Mouse (Mus musculus): ENCODE measurements at regions not wholly inside any gene's neighbourhood (a gene's known extent, or its start where the extent isn't known, plus 50 kb on each side); places are given as distances from the start of the nearest gene placed in this dataset.

DNA sequence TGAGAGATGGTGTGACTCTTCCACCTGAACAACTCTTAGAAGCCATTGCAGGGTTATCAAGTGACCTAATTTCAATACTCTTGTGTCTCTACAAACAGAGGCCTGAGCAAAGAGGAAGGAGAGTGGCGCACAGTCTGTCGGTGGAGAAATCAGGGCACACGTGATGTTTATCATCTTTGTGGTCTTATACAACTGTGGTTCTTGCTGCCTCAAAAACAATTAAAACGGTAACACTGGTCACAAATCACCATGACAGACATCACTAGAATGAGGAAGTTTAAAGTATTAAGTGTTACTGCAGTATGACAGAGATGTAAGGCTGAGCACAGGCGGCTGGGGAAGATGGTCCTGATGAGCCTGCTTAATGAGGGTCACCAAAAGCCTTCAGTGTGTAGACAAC, 73.6 kb downstream of the Sdc1 start:
- Histone ChIP-seq H3K36me3 (ENCODE audit: control insufficient read depth, insufficient read depth) (no peaks in the 10 kb centered on the region), H3ac (ENCODE audit: control insufficient read depth, insufficient read length) (no peak overlapping the region), H3K4me2 (ENCODE audit: low read depth) (no peak overlapping the region), H3K79me2 (ENCODE audit: control insufficient read depth, insufficient read depth) (no peaks in the 10 kb centered on the region), H3K4me3 (no peak overlapping the region), H3K27me3 (ENCODE audit: control insufficient read depth, insufficient read depth, insufficient read length) (no peaks in the 10 kb centered on the region)
- TF ChIP-seq MYOD1 (IDR thresholded peaks at IDR 0.05; ENCODE audit: control insufficient read depth in 1 of 3, insufficient read length in 2 of 3, low read depth in 2 of 3) (no peak), CEBPB (IDR thresholded peaks at IDR 0.05; ENCODE audit: insufficient read depth, poor library complexity, severe bottlenecking) (no peak), MYOG (IDR thresholded peaks at IDR 0.05; ENCODE audit: control insufficient read depth in 1 of 3, insufficient read depth in 1 of 3, insufficient read length in 2 of 3, low read depth in 2 of 3) (no peak), POLR2AphosphoS2 (IDR thresholded peaks at IDR 0.05; ENCODE audit: insufficient read length, low read depth) (no peak), REST (IDR thresholded peaks at IDR 0.05; ENCODE audit: insufficient read depth, insufficient read length) (no peak), SRF (IDR thresholded peaks at IDR 0.05; ENCODE audit: control insufficient read depth, insufficient read length, low read depth) (no peak), E2F4 (IDR thresholded peaks at IDR 0.05; ENCODE audit: insufficient read depth) (no peak), USF1 (IDR thresholded peaks at IDR 0.05; ENCODE audit: low read depth) (no peak), TCF3 (IDR thresholded peaks at IDR 0.05; ENCODE audit: insufficient read length, low read depth) (no peak), POLR2A (IDR thresholded peaks at IDR 0.05; ENCODE audit: insufficient read length, low read depth) (no peak), TCF12 (IDR thresholded peaks at IDR 0.05; ENCODE audit: insufficient read depth, poor library complexity, severe bottlenecking) (no peak)

DNA sequence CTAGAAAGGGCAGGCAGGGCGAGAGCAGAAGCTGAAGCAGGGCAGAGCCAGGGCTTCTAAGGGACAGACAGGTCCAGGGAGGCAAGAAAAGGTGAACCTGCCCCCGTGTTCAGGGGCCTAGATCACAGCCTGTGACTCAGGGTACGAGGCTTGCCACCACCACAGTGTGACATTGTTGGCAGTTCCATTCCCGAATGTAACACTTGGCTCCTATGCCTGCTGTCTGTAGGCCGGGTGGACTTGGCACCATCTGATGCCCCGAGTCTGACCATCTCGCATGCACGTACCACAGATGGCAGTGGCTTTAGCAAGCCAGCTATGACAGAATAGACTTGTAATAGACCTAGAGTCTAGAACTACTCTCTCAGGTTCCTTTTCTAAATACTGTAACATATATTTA, 74.3 kb downstream of the Sdc1 start:
- no peaks in the 10 kb centered on the region for H3K27me3 ChIP-seq (ENCODE audit: control insufficient read depth, insufficient read depth, insufficient read length)
- TF ChIP-seq REST (IDR thresholded peaks at IDR 0.05; ENCODE audit: insufficient read depth, insufficient read length) (no peak), USF1 (IDR thresholded peaks at IDR 0.05; ENCODE audit: low read depth) (no peak), SRF (IDR thresholded peaks at IDR 0.05; ENCODE audit: control insufficient read depth, insufficient read length, low read depth) (no peak), MYOG (IDR thresholded peaks at IDR 0.05; ENCODE audit: control insufficient read depth in 1 of 3, insufficient read depth in 1 of 3, insufficient read length in 2 of 3, low read depth in 2 of 3) (no peak), TCF3 (IDR thresholded peaks at IDR 0.05; ENCODE audit: insufficient read length, low read depth) (no peak), POLR2A (IDR thresholded peaks at IDR 0.05; ENCODE audit: insufficient read length, low read depth) (no peak), MAX (IDR thresholded peaks at IDR 0.05; ENCODE audit: low read depth) (no peak), E2F4 (IDR thresholded peaks at IDR 0.05; ENCODE audit: insufficient read depth) (no peak)
- no peak overlapping the region for H3K4me2 ChIP-seq (ENCODE audit: low read depth)
- no peaks in the 10 kb centered on the region for H3K79me2 ChIP-seq (ENCODE audit: control insufficient read depth, insufficient read depth)
- no peak overlapping the region for H3ac ChIP-seq (ENCODE audit: control insufficient read depth, insufficient read length)
- H3K36me3 ChIP-seq (ENCODE audit: control insufficient read depth, insufficient read depth): no peaks in the 10 kb centered on the region
- H3K4me3 ChIP-seq: no peak overlapping the region

GRCm38 (mm10) chr12:8846425-8847226, 74.8 kb upstream of the Laptm4a start:
- no peak overlapping the region for H3K4me2 ChIP-seq (ENCODE audit: low read depth)

DNA sequence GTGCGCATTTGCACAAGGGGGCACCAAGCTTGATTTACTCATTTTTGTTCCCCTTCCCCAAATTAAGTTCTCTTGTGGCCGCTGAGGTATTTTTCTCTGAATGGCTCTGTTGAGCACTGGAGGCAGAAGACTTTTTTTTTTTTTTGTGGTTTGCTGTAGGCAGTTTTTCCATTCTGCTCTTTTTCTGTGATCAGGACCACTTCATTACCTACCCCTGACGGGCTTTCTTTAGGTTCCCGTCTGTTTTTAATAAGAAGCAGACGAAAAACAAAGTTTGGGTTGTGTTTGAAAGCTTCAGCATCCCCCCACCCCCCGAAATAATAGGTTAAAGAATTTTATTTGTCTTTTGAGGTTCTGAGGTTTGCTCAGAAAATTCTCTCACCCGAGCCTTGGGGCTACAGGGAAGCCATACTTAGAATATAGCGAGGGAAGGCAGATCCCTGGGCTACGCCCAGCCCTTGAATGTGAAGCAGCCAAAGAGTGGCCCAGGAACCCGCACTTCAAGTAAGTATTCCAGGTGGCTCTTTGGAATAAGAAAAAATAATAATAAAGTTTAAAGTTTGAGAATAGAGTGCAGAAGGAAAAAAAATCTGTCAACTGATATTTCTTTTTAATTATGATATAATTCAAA, 74.1 kb upstream of the Laptm4a start:
- Histone ChIP-seq H3ac (ENCODE audit: control insufficient read depth, insufficient read length) (no peak overlapping the region), H3K4me3 (no peak overlapping the region), H3K27me3 (ENCODE audit: control insufficient read depth, insufficient read depth, insufficient read length) (no peaks in the 10 kb centered on the region), H3K79me2 (ENCODE audit: control insufficient read depth, insufficient read depth) (no peaks in the 10 kb centered on the region), H3K4me2 (ENCODE audit: low read depth) (no peak overlapping the region), H3K36me3 (ENCODE audit: control insufficient read depth, insufficient read depth) (no peaks in the 10 kb centered on the region)
- no peak for TF ChIP-seq MYOG (IDR thresholded peaks at IDR 0.05; ENCODE audit: control insufficient read depth in 1 of 3, insufficient read depth in 1 of 3, insufficient read length in 2 of 3, low read depth in 2 of 3)
- TF ChIP-seq REST (IDR thresholded peaks at IDR 0.05; ENCODE audit: insufficient read depth, insufficient read length): no peak
- TF ChIP-seq POLR2AphosphoS2 (IDR thresholded peaks at IDR 0.05; ENCODE audit: insufficient read length, low read depth): no peak
- no peak for TF ChIP-seq USF1 (IDR thresholded peaks at IDR 0.05; ENCODE audit: low read depth)
- TF ChIP-seq SRF (IDR thresholded peaks at IDR 0.05; ENCODE audit: control insufficient read depth, insufficient read length, low read depth): no peak
- no peak for TF ChIP-seq E2F4 (IDR thresholded peaks at IDR 0.05; ENCODE audit: insufficient read depth)
- no peak for TF ChIP-seq MYOD1 (IDR thresholded peaks at IDR 0.05; ENCODE audit: control insufficient read depth in 1 of 3, insufficient read length in 2 of 3, low read depth in 2 of 3)
- no peak for TF ChIP-seq POLR2A (IDR thresholded peaks at IDR 0.05; ENCODE audit: insufficient read length, low read depth)
- TF ChIP-seq TCF12 (IDR thresholded peaks at IDR 0.05; ENCODE audit: insufficient read depth, poor library complexity, severe bottlenecking): no peak
- no peak for TF ChIP-seq TCF3 (IDR thresholded peaks at IDR 0.05; ENCODE audit: insufficient read length, low read depth)
- no peak for TF ChIP-seq MAX (IDR thresholded peaks at IDR 0.05; ENCODE audit: low read depth)
- no peak for TF ChIP-seq CEBPB (IDR thresholded peaks at IDR 0.05; ENCODE audit: insufficient read depth, poor library complexity, severe bottlenecking)

More at GRCm38 (mm10) chr12:8846425-8847226, 74.8 kb upstream of the Laptm4a start:
- TF ChIP-seq POLR2AphosphoS2 (IDR thresholded peaks at IDR 0.05; ENCODE audit: insufficient read length, low read depth): no peak
- TF ChIP-seq POLR2A (IDR thresholded peaks at IDR 0.05; ENCODE audit: insufficient read length, low read depth): no peak
- TF ChIP-seq REST (IDR thresholded peaks at IDR 0.05; ENCODE audit: insufficient read depth, insufficient read length): no peak
- no peak for TF ChIP-seq MYOD1 (IDR thresholded peaks at IDR 0.05; ENCODE audit: control insufficient read depth in 1 of 3, insufficient read length in 2 of 3, low read depth in 2 of 3)
- TF ChIP-seq E2F4 (IDR thresholded peaks at IDR 0.05; ENCODE audit: insufficient read depth): no peak
- no peak for TF ChIP-seq SRF (IDR thresholded peaks at IDR 0.05; ENCODE audit: control insufficient read depth, insufficient read length, low read depth)
- TF ChIP-seq MAX (IDR thresholded peaks at IDR 0.05; ENCODE audit: low read depth): no peak
- TF ChIP-seq TCF12 (IDR thresholded peaks at IDR 0.05; ENCODE audit: insufficient read depth, poor library complexity, severe bottlenecking): no peak
- TF ChIP-seq TCF3 (IDR thresholded peaks at IDR 0.05; ENCODE audit: insufficient read length, low read depth): no peak
- no peak for TF ChIP-seq MYOG (IDR thresholded peaks at IDR 0.05; ENCODE audit: control insufficient read depth in 1 of 3, insufficient read depth in 1 of 3, insufficient read length in 2 of 3, low read depth in 2 of 3)
- no peak for TF ChIP-seq USF1 (IDR thresholded peaks at IDR 0.05; ENCODE audit: low read depth)
- TF ChIP-seq CEBPB (IDR thresholded peaks at IDR 0.05; ENCODE audit: insufficient read depth, poor library complexity, severe bottlenecking): no peak
- Histone ChIP-seq H3K36me3 (ENCODE audit: control insufficient read depth, insufficient read depth) (no peaks in the 10 kb centered on the region), H3ac (ENCODE audit: control insufficient read depth, insufficient read length) (no peak overlapping the region), H3K27me3 (ENCODE audit: control insufficient read depth, insufficient read depth, insufficient read length) (no peaks in the 10 kb centered on the region), H3K4me3 (no peak overlapping the region), H3K79me2 (ENCODE audit: control insufficient read depth, insufficient read depth) (no peaks in the 10 kb centered on the region)
